Mouse (Mus musculus): ENCODE results near the gene Fhl5. TPM values are rescaled to one million over a fixed set of nuclear protein-coding genes. Genes with fewer than 3 reads are reported as not detected.
"Not testable (repeated sequence)": the region's sequence is repeated elsewhere in the genome, so short reads cannot be mapped to it uniquely, and the experiment has no call there.

Gene Fhl5
- polyA plus RNA-seq (2016; fragmentation: Nextera tagmentation; extraction: Ambion mirVana) = not detected in 2 replicates

- Histone ChIP-seq H3K27ac (no peak within 1 kb of the TSS), H3K36me3 (replicated peaks) (0 out of 2 replicates have a peak, but pooled peaks cover under 1% of the 10 kb centered on the region), H3K4me3 (no peak within 1 kb of the TSS), H3K27me3 (ENCODE audit: poor library complexity, severe bottlenecking) (no peaks in the 10 kb centered on the region), H3K4me1 (no peaks in the 10 kb centered on the region), H3K9me3 (no peaks in the 10 kb centered on the region)
- WGBS = 93% methylated on average over 3 of the region's 3 CpGs
- no peak for DNase-seq (ENCODE audit: extremely low spot score, low spot score)
Observed at GRCm38 (mm10) chr4:25242776-25243175, at the start of gene Fhl5. TSS of gene Fhl5 (minus strand) at chr4:25242876.

- not testable (repeated sequence) for DNase-seq (ENCODE audit: extremely low spot score, low spot score); H3K36me3 ChIP-seq (replicated peaks); H3K4me3 ChIP-seq; H3K27ac ChIP-seq; H3K9me3 ChIP-seq; H3K27me3 ChIP-seq (ENCODE audit: poor library complexity, severe bottlenecking); H3K4me1 ChIP-seq
- 86% methylated on average over 1 of the region's 1 CpGs for WGBS
Observed at GRCm38 (mm10) chr4:25285002-25285401, 42.3 kb upstream of the Fhl5 start.

GRCm38 (mm10) chr4:25281671-25282038 lies 39.0 kb upstream of the Fhl5 start, which contains the start of gene Ufl1:
TSS of gene Ufl1 (minus strand) at chr4:25281821.
- H3K4me1 ChIP-seq = peaks cover 10% of the 10 kb centered on the region
- no peaks in the 10 kb centered on the region for H3K9me3 ChIP-seq
- H3K4me3 ChIP-seq = peak within 1 kb of the TSS; percentile 87
- WGBS = under 1% methylated on average over 30 of the region's 30 CpGs
- peak; percentile 95 for DNase-seq (ENCODE audit: extremely low spot score, low spot score)
- H3K27me3 ChIP-seq (ENCODE audit: poor library complexity, severe bottlenecking) = no peaks in the 10 kb centered on the region
- peaks cover 31% of the 10 kb centered on the region for H3K36me3 ChIP-seq (replicated peaks)
- peak within 1 kb of the TSS; percentile 99 for H3K27ac ChIP-seq

- H3K4me1 ChIP-seq = peaks cover 10% of the 10 kb centered on the region
- H3K27ac ChIP-seq = peak overlapping the region; percentile 99
- H3K9me3 ChIP-seq = no peaks in the 10 kb centered on the region
- H3K27me3 ChIP-seq (ENCODE audit: poor library complexity, severe bottlenecking) = no peaks in the 10 kb centered on the region
- DNase-seq (ENCODE audit: extremely low spot score, low spot score) = no peak
- 3% methylated on average over 32 of the region's 32 CpGs for WGBS
- H3K36me3 ChIP-seq (replicated peaks) = peaks cover 37% of the 10 kb centered on the region
- peak overlapping the region; percentile 87 for H3K4me3 ChIP-seq
Observed at GRCm38 (mm10) chr4:25280938-25281670, 38.4 kb upstream of the Fhl5 start.

GRCm38 (mm10) chr4:25272861-25273627 lies 30.4 kb upstream of the Fhl5 start:
- H3K4me3 ChIP-seq = no peak overlapping the region
- no peaks in the 10 kb centered on the region for H3K27me3 ChIP-seq (ENCODE audit: poor library complexity, severe bottlenecking)
- no peak overlapping the region for H3K27ac ChIP-seq
- WGBS = 92% methylated on average over 7 of the region's 7 CpGs
- peaks cover 99% of the 10 kb centered on the region for H3K36me3 ChIP-seq (replicated peaks)
- DNase-seq (ENCODE audit: extremely low spot score, low spot score) = no peak
- no peaks in the 10 kb centered on the region for H3K4me1 ChIP-seq
- H3K9me3 ChIP-seq = no peaks in the 10 kb centered on the region

- Histone ChIP-seq H3K27me3 (ENCODE audit: poor library complexity, severe bottlenecking) (no peaks in the 10 kb centered on the region), H3K4me1 (no peaks in the 10 kb centered on the region), H3K27ac (no peak overlapping the region), H3K4me3 (no peak overlapping the region), H3K9me3 (no peaks in the 10 kb centered on the region), H3K36me3 (replicated peaks) (peaks cover 99% of the 10 kb centered on the region)
- WGBS = 83% methylated on average over 1 of the region's 1 CpGs
- no peak for DNase-seq (ENCODE audit: extremely low spot score, low spot score)
Observed at GRCm38 (mm10) chr4:25271926-25272325, 29.2 kb upstream of the Fhl5 start.

- Histone ChIP-seq H3K27ac (no peak overlapping the region), H3K27me3 (ENCODE audit: poor library complexity, severe bottlenecking) (no peaks in the 10 kb centered on the region), H3K4me3 (no peak overlapping the region), H3K4me1 (no peaks in the 10 kb centered on the region), H3K9me3 (no peaks in the 10 kb centered on the region; the same call in 1 of the 2 replicates), H3K36me3 (replicated peaks) (peaks cover 100% of the 10 kb centered on the region)
- 94% methylated on average over 3 of the region's 3 CpGs for WGBS
- no peak for DNase-seq (ENCODE audit: extremely low spot score, low spot score)
Observed at GRCm38 (mm10) chr4:25267144-25267543, 24.5 kb upstream of the Fhl5 start.

GRCm38 (mm10) chr4:25257822-25258398 lies 15.2 kb upstream of the Fhl5 start:
- WGBS = 93% methylated on average over 7 of the region's 7 CpGs
- Histone ChIP-seq H3K9me3 (no peaks in the 10 kb centered on the region), H3K4me3 (no peak overlapping the region), H3K27ac (no peak overlapping the region), H3K36me3 (replicated peaks) (peaks cover 92% of the 10 kb centered on the region), H3K4me1 (no peaks in the 10 kb centered on the region), H3K27me3 (ENCODE audit: poor library complexity, severe bottlenecking) (no peaks in the 10 kb centered on the region)
- no peak for DNase-seq (ENCODE audit: extremely low spot score, low spot score)

- not testable (repeated sequence) for H3K36me3 ChIP-seq (replicated peaks); H3K4me1 ChIP-seq; H3K27me3 ChIP-seq (ENCODE audit: poor library complexity, severe bottlenecking); H3K4me3 ChIP-seq; DNase-seq (ENCODE audit: extremely low spot score, low spot score); H3K27ac ChIP-seq; H3K9me3 ChIP-seq
- WGBS = 100% methylated on average over 1 of the region's 1 CpGs
Observed at GRCm38 (mm10) chr4:25235663-25236062, 7.0 kb downstream of the Fhl5 start.

GRCm38 (mm10) chr4:25233767-25234166 lies 8.9 kb downstream of the Fhl5 start:
- not testable (repeated sequence) for H3K36me3 ChIP-seq (replicated peaks); H3K27ac ChIP-seq; H3K4me1 ChIP-seq; DNase-seq (ENCODE audit: extremely low spot score, low spot score); H3K9me3 ChIP-seq; H3K27me3 ChIP-seq (ENCODE audit: poor library complexity, severe bottlenecking); H3K4me3 ChIP-seq
- WGBS = 87% methylated on average over 1 of the region's 1 CpGs

GRCm38 (mm10) chr4:25232546-25232945 lies 10.1 kb downstream of the Fhl5 start:
- H3K9me3 ChIP-seq = no peaks in the 10 kb centered on the region
- no peak for DNase-seq (ENCODE audit: extremely low spot score, low spot score)
- H3K36me3 ChIP-seq (replicated peaks) = no peaks in the 10 kb centered on the region
- 95% methylated on average over 3 of the region's 3 CpGs for WGBS
- peaks cover 1% of the 10 kb centered on the region; the same call in 1 of the 2 replicates for H3K4me1 ChIP-seq
- no peak overlapping the region for H3K27ac ChIP-seq
- H3K27me3 ChIP-seq (ENCODE audit: poor library complexity, severe bottlenecking) = no peaks in the 10 kb centered on the region
- H3K4me3 ChIP-seq = no peak overlapping the region

GRCm38 (mm10) chr4:25227527-25227926 lies 15.1 kb downstream of the Fhl5 start:
- no peaks in the 10 kb centered on the region for H3K36me3 ChIP-seq (replicated peaks)
- no peaks in the 10 kb centered on the region for H3K27me3 ChIP-seq (ENCODE audit: poor library complexity, severe bottlenecking)
- H3K4me3 ChIP-seq = no peak overlapping the region
- H3K4me1 ChIP-seq = peaks cover 6% of the 10 kb centered on the region; the same call in 1 of the 2 replicates
- H3K9me3 ChIP-seq = no peaks in the 10 kb centered on the region
- H3K27ac ChIP-seq = no peak overlapping the region
- WGBS = 22% methylated on average over 1 of the region's 1 CpGs
- no peak for DNase-seq (ENCODE audit: extremely low spot score, low spot score)

GRCm38 (mm10) chr4:25221927-25222326 lies 20.7 kb downstream of the Fhl5 start:
- no peak overlapping the region for H3K4me3 ChIP-seq
- H3K36me3 ChIP-seq (replicated peaks) = no peaks in the 10 kb centered on the region
- no peak overlapping the region for H3K27ac ChIP-seq
- H3K27me3 ChIP-seq (ENCODE audit: poor library complexity, severe bottlenecking) = no peaks in the 10 kb centered on the region
- H3K4me1 ChIP-seq = no peaks in the 10 kb centered on the region
- H3K9me3 ChIP-seq = no peaks in the 10 kb centered on the region
- DNase-seq (ENCODE audit: extremely low spot score, low spot score) = no peak

Measured in forebrain, embryonic 10.5 days (tissue).